Mouse (Mus musculus) granulocyte monocyte progenitor cell, adult 5-6 weeks (primary cell): ENCODE results near the gene Ccdc85b. TPM values are rescaled to one million over a fixed set of nuclear protein-coding genes. Genes with fewer than 3 reads are reported as not detected.

Experiments
- ATAC-seq: replicated peaks from 2 replicates; pipeline ENCODE4 v1.8.0; 2016; ENCODE audit warnings: mild to moderate bottlenecking, moderate TSS enrichment, inconsistent platforms; ENCODE audit not compliant: poor library complexity, severe bottlenecking
- total RNA-seq, 2 experiments: library from RNA; stranded (forward) in 1 of 2; stranded (reverse) in 1 of 2; fragments of 200-712, 200-1000 nt in 1 of 2; fragments of >200 nt in 1 of 2; fragmentation: Nextera tagmentation in 1 of 2; gene quantifications; 2 replicates each; pipeline ENCODE4 v1.2.3; 2014 to 2017

Ccdc85b gene
- total RNA-seq, 2 experiments from 2014 or later, result 1.9 to 4.1 TPM

- ATAC-seq, result no peak
Observed at GRCm38 (mm10) chr19:5428083-5428482, 29.6 kb downstream of the Ccdc85b start.

- no peak for ATAC-seq
Observed at GRCm38 (mm10) chr19:5426640-5427290, 30.9 kb downstream of the Ccdc85b start.

- no peak for ATAC-seq
Observed at GRCm38 (mm10) chr19:5425906-5426565, 31.7 kb downstream of the Ccdc85b start.

GRCm38 (mm10) chr19:5424782-5425741 is 32.6 kb downstream of the Ccdc85b start, which contains the start of the genes Drap1 and AI837181:
Drap1 (minus strand) TSS chr19:5424979.
AI837181 (plus strand) TSS chr19:5425144.
- peak; percentile 84 for ATAC-seq

GRCm38 (mm10) chr19:5424092-5424781 is 33.5 kb downstream of the Ccdc85b start:
- ATAC-seq, result peak; percentile 36

GRCm38 (mm10) chr19:5423561-5423960 is 34.1 kb downstream of the Ccdc85b start:
- ATAC-seq, result no peak

- ATAC-seq, result no peak
Observed at GRCm38 (mm10) chr19:5422895-5423443, 34.7 kb downstream of the Ccdc85b start.

GRCm38 (mm10) chr19:5422267-5422666 is 35.4 kb downstream of the Ccdc85b start:
- ATAC-seq, result no peak

GRCm38 (mm10) chr19:5421784-5422183 is 35.9 kb downstream of the Ccdc85b start:
- ATAC-seq, result no peak

- no peak for ATAC-seq
Observed at GRCm38 (mm10) chr19:5420579-5420978, 37.1 kb downstream of the Ccdc85b start.

GRCm38 (mm10) chr19:5419630-5420029 is 38.1 kb downstream of the Ccdc85b start:
- no peak for ATAC-seq

- no peak for ATAC-seq
Observed at GRCm38 (mm10) chr19:5418750-5419466, 38.8 kb downstream of the Ccdc85b start.

GRCm38 (mm10) chr19:5414534-5414957 is 43.1 kb downstream of the Ccdc85b start:
- ATAC-seq, result no peak

GRCm38 (mm10) chr19:5413840-5414239 is 43.9 kb downstream of the Ccdc85b start:
- no peak for ATAC-seq

GRCm38 (mm10) chr19:5411961-5412360 is 45.7 kb downstream of the Ccdc85b start:
- ATAC-seq, result no peak

GRCm38 (mm10) chr19:5410641-5411040 is 47.1 kb downstream of the Ccdc85b start:
- no peak for ATAC-seq

GRCm38 (mm10) chr19:5409068-5409467 is 48.6 kb downstream of the Ccdc85b start:
- ATAC-seq, result no peak

- ATAC-seq, result peak; percentile 49
Observed at GRCm38 (mm10) chr19:5408057-5409001, 49.4 kb downstream of the Ccdc85b start.
